Mouse (Mus musculus) telencephalon, adult 2 months (tissue): ENCODE data around the gene Pi16.
"Not testable (repeated sequence)": the region's sequence is repeated elsewhere in the genome, so short reads cannot be mapped to it uniquely, and the experiment has no call there.

Experiments
- DNase-seq: peaks from one replicate; pipeline ENCODE4 v3.0.0-alpha.2; 2011; ENCODE audit warnings: low read depth, low spot score

Gene Pi16

DNA sequence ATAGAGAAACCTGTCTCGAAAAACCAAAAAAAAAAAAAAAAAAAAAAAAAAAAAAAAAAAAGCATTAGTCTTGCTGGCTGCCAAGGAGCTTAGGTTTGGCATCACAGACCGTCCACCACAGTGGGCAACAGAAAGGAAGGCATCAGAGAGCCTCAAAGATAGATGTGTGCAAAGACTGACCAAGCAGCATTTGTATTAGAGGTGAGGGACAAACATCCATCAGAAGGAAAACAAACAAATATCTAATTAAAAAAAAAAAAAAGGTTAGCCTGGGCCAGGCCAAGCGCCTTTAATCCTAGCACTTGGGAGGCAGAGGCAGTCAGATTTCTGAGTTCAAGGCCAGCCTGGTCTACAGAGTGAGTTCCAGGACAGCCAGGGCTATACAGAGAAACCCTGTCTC, at the start of gene Pi16:
Gene Pi16, plus strand, starts transcription at position 301 of the 400 bp plus-strand sequence.
- not testable (repeated sequence) for DNase-seq

DNA sequence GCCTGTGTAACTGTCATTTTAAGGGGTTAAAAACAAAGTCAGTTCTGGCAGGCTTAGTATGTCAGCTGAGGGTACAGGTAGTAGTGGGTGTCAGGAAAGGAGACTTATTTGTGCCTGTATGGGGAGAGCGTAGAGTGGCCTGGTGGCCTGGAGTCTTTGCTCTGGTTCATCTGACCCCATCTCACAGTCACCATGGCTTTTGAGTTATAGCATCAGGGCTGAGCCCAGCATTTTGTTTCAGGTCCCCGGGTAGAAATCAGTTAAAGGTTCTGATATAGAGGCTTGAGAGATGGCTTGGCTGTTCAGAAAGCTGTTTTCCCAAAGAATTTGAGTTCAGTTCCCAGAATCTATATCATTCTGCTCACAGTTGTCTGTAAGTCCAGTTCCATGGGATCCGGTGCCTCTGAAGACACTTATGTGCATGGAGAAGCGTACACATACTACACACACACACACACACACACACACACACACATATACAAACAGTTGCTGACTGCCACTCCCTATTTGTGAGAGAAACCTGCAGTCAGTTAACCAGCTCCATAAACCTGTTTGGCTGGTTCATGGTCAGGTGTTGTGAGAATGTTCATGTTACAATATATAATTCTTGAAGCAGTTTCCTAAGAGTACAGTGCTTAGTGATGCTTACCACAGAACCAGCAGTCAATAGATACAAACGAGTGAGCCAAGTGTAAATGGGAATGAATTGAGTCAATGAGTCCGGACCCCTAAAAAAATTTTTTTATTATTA, 49.4 kb upstream of the Pi16 start:
- no peak for DNase-seq

DNA sequence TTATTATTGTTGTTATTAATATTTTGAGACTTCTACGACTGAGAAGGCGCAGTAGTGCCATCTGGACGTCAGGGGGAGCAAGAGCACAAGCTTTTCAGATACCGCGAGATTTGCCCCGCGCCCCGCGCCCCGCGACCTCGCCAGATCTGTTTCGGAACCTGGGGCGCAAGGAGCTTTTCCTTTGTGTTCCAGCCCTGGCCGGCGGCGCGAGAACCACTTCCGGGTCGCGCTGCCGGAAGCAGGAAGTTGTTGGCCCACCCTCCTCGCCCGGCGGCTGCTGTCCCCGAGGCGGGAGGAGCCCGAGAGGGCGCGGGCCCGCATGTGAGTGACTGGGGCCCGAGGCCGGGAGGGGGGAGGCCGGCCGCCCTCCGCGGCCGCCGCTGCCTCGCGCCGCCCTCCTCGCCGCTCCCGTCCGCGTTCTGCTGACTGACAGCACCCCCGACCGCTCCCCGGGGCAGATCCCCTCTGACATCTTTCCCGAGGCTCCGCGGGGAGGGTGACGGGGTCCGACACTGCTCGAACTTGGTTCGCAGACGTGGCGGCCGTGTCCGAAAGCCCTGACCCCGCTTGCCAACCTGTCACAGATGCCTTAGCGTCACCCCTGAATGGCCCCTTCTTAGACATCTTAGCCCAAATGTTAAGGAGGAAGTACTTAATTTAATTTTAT, 48.7 kb upstream of the Pi16 start, which contains the start of gene BC004004:
Gene BC004004, plus strand, starts transcription at position 107 of the 667 bp plus-strand sequence.
- peak; percentile 90 for DNase-seq

DNA sequence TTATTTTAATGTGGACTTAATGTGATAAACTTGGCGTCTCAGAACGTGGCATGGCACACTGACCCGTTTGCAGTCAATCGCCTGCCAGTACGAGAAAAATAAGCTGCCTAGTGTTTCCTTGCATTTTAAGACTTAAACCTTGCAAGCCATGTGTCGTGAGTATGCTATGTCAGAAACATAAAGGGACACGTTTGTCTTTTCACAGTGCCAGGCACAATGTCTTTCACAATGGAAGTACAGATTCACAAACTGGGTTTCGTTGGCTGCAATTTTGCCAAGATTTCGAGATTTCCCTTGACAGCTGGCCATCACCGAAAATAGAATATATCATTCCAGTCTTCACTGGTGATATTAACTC, 48.2 kb upstream of the Pi16 start:
- no peak for DNase-seq

DNA sequence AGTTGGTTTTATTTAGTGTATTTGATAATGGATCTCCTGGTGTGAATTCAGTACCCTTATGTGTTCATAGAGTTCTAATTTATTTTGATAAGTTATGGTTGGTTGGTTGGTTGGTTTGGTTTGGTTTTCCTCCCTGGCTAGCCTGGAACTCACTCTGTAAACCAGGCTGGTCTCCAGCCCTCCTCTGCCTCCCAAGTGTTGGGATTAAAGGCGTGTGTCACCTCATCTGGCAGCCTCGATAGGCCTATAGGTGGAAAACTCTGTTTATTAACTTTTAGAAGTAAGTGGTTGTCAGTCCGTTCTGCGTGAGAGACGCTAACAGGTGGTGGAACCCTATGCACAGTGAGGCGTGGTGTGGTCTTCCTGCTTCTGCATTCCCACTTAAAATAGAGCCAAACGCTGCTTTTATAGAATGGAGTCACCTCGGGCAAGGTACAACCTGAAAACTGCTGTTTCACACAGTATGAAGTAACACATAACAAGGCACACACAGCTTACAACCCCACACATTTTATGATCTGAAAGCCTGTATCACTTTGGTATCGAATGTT, 47.3 kb upstream of the Pi16 start:
- DNase-seq, result no peak

DNA sequence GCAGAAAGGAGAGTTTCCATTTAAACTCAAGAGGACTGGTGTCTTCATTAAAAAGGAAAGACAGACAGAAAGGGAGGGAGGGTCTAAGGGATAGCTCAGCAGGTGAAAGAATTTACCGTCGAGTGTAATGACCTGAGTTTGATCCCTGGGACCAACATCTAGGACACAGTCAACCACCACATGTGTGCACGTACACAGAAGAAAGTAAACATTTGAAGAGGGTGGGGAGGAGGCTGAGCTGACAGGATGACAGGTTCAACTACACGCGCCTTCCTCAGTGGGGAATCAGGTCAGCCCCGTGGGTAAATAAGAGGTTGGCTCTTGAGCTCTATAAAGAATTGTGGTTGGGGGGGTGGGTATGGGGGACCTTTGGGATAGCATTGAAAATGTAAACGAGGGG, 44.3 kb upstream of the Pi16 start:
- DNase-seq, result no peak

DNA sequence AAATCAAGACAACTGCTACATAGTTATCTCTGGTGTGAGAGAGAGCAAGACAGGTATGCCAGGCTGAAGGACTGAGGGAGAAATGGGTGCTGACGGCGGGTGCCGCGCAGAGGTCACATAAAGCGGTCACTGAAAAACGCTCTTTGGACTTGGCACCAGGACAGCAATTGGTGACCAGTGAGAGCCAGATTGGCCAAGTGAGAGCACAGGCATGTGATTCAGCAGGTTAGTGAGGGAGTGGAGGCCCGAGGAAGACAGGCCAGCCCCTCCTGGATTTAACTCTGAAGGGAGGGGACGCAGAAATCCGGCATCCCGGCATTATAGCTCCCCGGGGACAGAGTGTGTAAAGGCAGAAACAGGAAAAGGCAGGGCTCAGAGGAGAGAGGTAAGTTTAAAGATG, 43.6 kb upstream of the Pi16 start:
- no peak for DNase-seq

DNA sequence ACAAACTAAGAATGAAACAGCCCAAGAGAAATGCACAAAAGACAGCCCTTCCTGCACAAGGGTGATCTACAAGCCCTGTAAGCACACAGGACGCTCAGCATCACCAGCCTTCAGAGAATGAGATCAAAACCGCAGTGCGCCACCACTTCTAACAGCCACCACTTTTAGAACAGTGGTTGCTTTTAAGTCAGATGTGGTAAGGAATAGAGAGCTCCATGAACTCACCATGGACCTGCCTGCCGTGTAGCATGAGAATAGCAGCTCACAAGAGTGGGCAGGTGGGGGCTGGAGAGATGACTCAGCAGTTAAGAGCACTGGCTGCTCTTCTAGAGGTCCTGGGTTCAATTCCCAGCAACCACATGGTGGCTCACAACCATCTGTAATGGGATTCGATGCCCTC, 37.1 kb upstream of the Pi16 start:
- no peak for DNase-seq

DNA sequence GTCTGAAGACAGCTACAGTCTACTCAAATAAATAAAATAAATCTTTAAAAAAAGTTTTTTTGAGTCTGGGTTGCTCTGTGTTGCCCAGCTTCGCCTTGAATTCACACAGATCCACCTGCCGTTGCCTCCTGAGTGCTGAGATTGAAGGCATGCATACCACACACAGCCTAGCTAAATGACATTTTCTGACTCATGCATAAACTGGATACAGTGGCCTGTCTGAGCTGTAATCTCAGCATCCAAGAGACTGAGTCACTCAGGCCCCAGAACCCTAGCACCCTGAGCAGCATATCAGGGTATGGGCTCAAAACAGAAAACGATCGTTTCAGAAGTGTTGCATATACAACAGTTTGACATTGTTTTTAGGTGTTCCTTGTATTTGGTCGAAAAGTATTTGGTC, 35.9 kb upstream of the Pi16 start:
- no peak for DNase-seq

DNA sequence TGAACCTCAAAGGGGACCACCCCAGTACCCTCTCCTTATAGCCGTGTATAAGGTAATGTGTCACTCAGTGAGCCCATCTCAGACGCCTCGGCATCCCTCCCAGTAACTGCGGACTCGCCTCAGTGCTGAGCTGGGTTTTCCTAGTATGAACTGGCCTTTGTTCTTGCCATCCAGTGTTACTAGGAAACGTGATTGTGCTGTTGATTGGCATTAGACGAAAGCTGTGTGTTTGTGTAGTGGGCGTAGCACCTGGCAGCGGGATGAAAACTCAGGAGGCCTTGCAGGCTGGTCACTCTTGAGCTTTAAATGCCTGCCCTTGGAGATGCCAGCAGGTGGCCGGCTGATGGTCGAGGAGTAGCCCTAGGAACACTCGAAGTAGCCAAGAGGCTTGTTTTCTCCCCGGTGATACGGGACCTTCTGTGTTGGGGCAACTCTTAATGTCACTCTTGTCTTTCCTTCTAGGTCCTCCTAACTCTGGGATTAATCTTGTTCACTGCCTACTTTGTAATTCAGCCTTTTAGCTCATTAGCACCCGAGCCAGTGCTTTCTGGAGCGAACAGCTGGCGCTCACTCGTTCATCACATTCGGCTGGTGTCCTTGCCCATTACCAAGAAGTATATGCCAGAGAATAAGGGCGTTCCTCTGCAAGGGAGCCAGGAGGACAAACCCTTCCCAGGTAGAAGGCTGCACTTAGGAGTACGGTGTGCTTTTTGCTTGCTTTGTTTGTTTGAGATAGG, 35.1 kb upstream of the Pi16 start:
- DNase-seq, result no peak

DNA sequence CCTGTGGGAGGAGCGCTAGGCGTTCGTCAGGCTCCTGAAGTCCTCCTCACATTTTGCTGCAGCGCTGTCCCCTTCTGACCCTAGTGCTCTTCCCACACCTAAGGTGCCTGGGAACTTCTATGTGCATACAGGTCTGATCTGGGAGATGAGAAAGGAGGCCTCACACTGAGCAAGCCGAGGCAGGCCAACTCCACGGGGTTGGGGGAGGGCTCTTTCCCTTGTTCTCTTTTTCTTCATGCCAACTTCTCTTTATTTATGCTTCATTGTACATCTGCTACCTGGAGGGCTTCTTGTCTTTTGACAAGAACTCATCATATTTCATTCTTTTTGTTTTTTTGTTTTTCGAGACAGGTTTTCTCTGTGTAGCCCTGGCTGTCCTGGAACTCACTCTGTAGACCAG, 25.7 kb upstream of the Pi16 start:
- no peak for DNase-seq

DNA sequence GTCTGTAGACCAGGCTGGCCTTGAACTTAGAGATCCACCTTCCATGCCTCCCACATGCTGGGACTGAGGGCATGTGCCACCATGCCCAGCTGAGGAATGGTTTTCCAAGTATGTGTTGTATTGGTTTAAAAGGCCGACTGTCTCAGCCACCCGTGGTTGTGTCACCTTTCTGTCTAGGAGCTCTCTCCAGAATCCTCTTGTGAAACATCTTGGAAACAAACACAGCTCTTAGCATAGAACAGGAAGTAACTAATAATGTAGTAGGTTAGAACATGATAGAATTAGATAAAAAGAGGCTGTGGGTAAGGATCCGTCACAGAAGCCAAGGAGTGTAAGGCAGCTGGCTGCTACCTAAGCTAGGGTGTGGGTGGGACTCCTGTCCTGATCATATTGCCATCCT, 24.5 kb upstream of the Pi16 start:
- DNase-seq, result no peak

DNA sequence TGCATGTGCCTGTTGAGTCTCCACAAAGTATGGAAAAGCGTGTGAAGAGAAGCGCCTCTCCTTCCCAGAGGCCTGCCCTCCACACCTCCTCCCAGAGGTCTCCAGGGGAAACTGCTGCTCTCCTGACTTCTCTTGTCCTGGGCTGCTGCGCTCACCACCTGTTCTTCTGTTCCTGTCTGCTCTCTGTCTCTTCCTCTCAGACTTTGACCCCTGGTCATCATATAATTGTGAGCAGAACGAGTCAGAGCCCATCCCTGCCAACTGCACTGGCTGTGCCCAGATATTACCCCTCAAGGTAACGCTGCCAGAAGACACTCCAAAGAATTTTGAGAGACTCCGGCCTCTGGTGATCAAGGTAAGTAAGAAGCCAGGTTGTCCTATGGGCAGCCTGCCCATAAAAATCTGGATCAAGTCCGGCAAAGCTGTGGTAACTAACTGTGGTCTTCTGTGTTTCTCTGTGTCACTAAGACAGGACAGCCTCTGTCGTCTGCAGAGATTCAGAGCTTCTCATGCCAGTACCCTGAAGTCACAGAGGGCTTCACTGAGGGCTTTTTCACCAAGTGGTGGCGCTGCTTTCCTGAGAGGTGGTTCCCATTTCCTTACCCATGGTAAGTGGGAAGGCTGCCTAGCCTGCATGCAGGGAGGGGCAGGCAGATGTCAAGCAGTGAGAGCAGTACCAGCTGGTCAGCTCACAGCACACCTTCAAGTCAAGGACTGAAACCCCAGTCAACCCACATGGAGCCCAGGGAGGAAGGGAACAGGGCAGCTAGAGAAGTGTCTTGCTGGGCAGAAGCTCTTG, 23.5 kb upstream of the Pi16 start:
- no peak for DNase-seq

DNA sequence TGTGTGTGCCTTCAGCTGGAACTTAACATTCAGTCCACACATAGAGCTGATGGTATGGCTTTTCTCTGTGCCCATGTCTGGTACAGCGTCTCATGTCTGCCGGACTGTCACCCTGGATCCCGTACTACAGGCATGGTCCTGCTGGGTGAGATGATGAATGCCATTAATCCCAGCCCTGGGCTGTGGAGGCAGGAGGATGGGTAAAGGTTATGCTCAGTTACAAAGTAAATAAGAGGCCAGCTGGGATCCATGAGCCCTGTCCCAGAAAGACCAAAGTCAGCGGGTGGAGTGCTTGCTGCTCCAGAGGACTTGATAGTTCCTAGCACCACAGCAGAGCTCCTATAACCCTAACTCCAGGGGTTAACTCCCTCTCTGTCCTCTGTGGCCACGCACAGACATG, 21.6 kb upstream of the Pi16 start:
- DNase-seq, result no peak

DNA sequence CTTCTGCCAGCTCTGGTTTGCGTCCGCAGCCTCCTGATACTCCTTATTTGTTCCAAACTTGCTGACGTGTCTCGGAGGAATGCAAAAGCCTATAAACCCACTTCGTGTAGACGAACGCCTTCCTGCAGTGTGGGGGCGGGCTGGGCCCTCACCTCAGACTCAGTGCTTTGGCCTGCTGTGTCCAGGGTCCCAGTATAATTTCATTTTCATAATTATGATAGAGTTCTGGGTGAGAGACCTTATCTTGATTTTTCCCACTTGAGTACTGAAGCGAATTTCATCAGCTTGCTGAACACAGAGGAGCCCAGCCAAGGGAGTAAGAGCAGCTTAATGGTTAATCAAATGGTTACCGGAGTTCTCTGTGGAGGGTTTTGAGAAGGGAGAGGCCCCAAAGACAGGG, 20.2 kb upstream of the Pi16 start:
- DNase-seq, result no peak

DNA sequence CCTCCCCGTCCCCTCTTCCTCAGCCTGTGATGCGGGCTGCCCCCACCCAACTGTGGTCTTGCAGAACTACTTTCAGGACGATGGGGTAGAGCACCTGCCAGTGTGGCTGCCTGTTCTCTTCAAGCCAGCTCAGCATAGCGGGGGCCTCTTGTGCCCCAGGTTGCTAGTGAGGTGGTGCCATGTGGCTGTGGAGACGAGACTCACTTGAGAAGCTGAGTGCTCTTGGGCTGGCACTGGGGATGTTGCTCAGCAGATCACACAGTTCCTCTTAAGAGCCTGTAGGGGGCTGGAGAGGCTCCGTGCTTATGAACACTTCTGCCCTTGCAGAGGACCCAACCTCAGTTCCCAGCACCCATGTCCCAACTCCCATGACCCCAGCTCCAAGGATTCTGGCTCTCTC, 19.7 kb upstream of the Pi16 start:
- DNase-seq, result no peak

DNA sequence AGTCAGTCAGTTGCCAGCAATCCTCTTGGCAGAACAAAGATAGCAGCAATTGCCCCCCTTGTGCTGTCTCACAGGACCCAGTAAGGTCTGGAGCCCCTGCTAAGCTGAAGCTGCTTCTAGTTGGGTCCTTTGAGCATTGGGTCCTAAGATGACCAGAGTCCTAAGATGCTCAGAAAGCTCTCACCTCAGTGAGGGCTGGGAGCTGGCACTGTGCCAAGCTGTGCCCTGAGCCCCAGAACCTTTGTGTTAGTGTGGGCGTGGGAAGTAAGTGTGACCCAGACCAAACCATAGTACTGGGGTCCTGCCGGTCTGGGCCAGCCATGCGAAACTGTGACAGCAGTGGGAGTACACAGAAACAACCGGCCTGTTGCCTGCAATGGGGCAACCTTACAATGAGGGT, 18.2 kb upstream of the Pi16 start:
- no peak for DNase-seq

DNA sequence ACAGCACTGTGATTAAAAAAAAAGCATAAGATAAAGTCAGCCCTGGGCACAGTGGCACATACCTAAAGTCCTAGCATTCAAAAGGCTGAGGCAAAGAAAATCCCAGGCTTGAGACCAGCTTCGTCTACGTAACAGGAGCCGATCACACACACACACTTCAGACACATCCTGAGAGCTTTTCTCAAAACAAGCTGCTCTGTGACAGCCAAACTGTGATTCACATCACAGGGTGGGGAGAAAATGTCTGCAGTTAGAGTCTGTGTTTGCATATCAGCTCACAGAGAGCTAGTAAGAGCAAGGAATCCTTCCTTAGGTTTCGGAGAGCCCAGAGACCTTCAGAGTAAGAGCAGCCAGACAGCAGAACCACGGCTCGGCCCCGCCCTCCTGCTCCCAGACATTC, 16.6 kb upstream of the Pi16 start:
- peak; percentile 27 for DNase-seq

DNA sequence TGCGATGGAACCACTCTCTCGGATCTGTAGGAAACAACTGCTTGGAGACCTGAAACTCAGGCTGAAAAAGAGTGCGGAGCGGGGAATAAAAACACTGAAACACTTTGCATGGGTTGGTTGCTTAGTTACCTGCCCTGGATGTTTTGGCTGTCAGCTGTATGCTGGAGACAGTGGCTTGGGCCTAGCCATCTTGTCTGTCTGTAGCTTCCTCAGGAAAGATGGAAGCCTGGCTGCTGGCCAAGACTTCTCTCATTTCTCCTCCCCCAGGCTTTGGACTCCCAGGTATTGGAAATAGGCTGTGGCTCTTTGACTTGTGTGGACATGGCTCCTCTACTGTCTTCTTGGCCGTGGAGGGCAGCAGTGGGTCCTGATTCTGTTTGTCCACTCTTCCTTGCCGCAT, 16.1 kb upstream of the Pi16 start:
- no peak for DNase-seq

DNA sequence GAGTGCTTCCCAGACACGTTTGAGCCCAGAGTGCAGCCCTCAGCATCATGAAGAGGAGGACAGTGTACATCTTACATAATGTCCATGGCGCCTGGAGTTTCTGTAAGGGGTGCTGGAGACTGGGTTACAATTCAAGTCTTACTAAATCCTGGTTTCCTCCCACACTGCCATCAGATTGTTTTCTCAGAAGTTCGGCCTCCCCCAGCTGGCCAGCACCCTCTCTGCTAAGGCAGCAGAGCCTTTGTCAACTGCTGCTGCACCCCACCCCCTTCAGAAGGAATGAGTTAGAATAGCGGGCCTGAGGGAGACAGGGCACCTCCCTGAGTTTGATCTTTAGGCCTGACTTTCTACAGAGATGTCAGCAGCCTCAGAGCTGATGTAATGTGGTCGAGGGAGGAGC, 15.3 kb upstream of the Pi16 start:
- DNase-seq, result no peak

DNA sequence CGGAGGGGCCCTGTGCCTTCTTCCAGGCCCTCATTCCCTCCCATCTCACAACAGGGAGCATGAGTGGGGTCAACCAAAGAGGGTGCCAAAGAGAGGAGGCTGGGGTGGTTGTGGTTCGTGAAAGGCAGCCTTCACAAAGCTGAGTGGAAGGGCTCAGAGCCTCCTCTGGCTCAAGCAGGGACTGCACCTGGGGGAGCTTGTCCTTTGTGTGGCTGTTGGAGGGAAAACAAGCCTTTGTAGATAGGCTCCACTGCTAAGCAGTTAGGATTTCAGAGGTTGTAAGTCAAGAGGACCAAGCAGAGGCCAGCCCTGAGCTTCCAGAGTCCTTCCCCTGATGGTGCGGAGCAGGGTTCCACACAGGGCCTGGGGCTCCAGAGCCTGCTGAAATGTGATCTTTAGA, 14.4 kb upstream of the Pi16 start:
- no peak for DNase-seq

DNA sequence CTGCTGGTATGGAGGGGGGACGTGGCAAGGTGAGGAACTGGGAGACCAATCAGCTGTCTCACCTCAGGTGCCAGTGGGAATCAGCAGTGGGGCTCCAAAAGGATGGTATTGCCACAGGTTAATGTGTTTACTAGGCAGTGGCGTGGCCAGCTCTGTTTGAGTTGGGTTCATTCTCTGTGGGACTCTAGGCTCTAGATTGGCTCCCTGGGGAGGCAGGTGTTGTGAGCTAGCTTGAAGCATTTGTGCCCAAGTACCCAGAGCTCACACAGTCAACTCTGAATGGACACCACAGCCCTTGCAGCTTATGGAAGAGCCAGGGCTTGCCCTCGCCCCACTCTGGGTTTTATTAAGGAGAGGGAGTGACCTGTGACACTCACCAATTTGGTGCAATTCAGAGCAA, 13.6 kb upstream of the Pi16 start:
- no peak for DNase-seq
